Mouse (Mus musculus): Measurements from ENCODE around the gene Dnah2. TPM values are rescaled to one million over a fixed set of nuclear protein-coding genes. Genes with fewer than 3 reads are reported as not detected.

Dnah2 gene
- polyA plus RNA-seq, 1 experiment from 2014 or later: 3.1 TPM

- peaks cover 5% of the 10 kb centered on the region; the same call in 1 of the 2 replicates for H3K36me3 ChIP-seq
Measured at GRCm38 (mm10) chr11:69373223-69373965, 175.5 kb downstream of the Dnah2 start.

GRCm38 (mm10) chr11:69372780-69373170 lies 176.1 kb downstream of the Dnah2 start:
- Histone ChIP-seq H3K9ac (replicated peaks) (no peak overlapping the region), H3K9me3 (replicated peaks) (no peaks in the 10 kb centered on the region), H3K4me1 (peaks cover 31% of the 10 kb centered on the region), H3K27ac (replicated peaks) (peak overlapping the region; percentile 77; the same call in 1 of the 2 replicates), H3K36me3 (peaks cover 5% of the 10 kb centered on the region; the same call in 1 of the 2 replicates), H3K27me3 (replicated peaks) (no peaks in the 10 kb centered on the region), H3K4me2 (no peak overlapping the region), H3K4me3 (replicated peaks) (no peak overlapping the region)
- ATAC-seq (ENCODE audit: low FRiP score): no peak
- WGBS: 65% methylated on average over 3 of the region's 3 CpGs

More at GRCm38 (mm10) chr11:69373223-69373965, 175.5 kb downstream of the Dnah2 start:
- Histone ChIP-seq H3K4me3 (replicated peaks) (no peak overlapping the region), H3K9ac (replicated peaks) (no peak overlapping the region), H3K27me3 (replicated peaks) (no peaks in the 10 kb centered on the region), H3K9me3 (replicated peaks) (no peaks in the 10 kb centered on the region), H3K4me1 (peaks cover 25% of the 10 kb centered on the region), H3K4me2 (no peak overlapping the region), H3K27ac (replicated peaks) (0 out of 2 replicates have a peak overlapping the region, but pooled peaks have one; percentile 5)
- no peak for ATAC-seq (ENCODE audit: low FRiP score)
- 93% methylated on average over 16 of the region's 16 CpGs for WGBS

GRCm38 (mm10) chr11:69372056-69372779 lies 176.7 kb downstream of the Dnah2 start:
- Histone ChIP-seq H3K4me1 (peaks cover 36% of the 10 kb centered on the region), H3K27me3 (replicated peaks) (no peaks in the 10 kb centered on the region), H3K9ac (replicated peaks) (peak overlapping the region; percentile 17; the same call in 1 of the 2 replicates), H3K9me3 (replicated peaks) (no peaks in the 10 kb centered on the region), H3K36me3 (peaks cover 5% of the 10 kb centered on the region; the same call in 1 of the 2 replicates), H3K4me2 (peak overlapping the region; percentile 40), H3K27ac (replicated peaks) (peak overlapping the region; percentile 77), H3K4me3 (replicated peaks) (peak overlapping the region; percentile 12; the same call in 1 of the 2 replicates)
- no peak for ATAC-seq (ENCODE audit: low FRiP score)
- WGBS: 26% methylated on average over 12 of the region's 12 CpGs

GRCm38 (mm10) chr11:69371601-69372000 lies 177.3 kb downstream of the Dnah2 start:
- Histone ChIP-seq H3K9me3 (replicated peaks) (no peaks in the 10 kb centered on the region), H3K36me3 (peaks cover 5% of the 10 kb centered on the region; the same call in 1 of the 2 replicates), H3K27ac (replicated peaks) (peak overlapping the region; percentile 77), H3K4me3 (replicated peaks) (peak overlapping the region; percentile 12; the same call in 1 of the 2 replicates), H3K4me2 (peak overlapping the region; percentile 40), H3K4me1 (peaks cover 41% of the 10 kb centered on the region), H3K9ac (replicated peaks) (0 out of 2 replicates have a peak overlapping the region, but pooled peaks have one; percentile 17), H3K27me3 (replicated peaks) (no peaks in the 10 kb centered on the region)
- WGBS: 14% methylated on average over 12 of the region's 12 CpGs
- no peak for ATAC-seq (ENCODE audit: low FRiP score)

DNA sequence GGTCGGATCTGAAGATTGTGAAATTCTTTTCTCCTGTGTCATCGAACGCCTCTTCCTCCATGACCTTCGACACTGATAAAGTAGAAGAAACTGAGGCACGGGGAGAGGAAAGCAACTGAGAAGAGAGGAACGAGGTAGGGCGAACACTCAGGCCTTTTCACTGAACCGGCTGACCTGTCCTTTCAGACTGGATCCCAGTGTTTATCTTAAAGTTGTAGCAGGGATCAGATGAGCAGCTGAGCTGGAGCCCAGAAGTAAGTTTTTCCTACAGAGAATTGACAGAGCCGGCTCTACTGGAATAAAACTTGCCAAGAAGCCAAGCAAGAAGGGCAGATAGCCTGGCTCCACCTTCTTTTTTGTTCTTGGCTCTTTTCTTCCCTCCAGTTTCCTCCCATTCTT lies 178.1 kb downstream of the Dnah2 start:
- peak overlapping the region; percentile 77 for H3K27ac ChIP-seq (replicated peaks)
- WGBS: 13% methylated on average over 9 of the region's 9 CpGs
- H3K27me3 ChIP-seq (replicated peaks): no peaks in the 10 kb centered on the region
- H3K9ac ChIP-seq (replicated peaks): no peak overlapping the region
- no peaks in the 10 kb centered on the region for H3K9me3 ChIP-seq (replicated peaks)
- peaks cover 5% of the 10 kb centered on the region; the same call in 1 of the 2 replicates for H3K36me3 ChIP-seq
- H3K4me1 ChIP-seq: peaks cover 47% of the 10 kb centered on the region
- peak overlapping the region; percentile 40 for H3K4me2 ChIP-seq
- H3K4me3 ChIP-seq (replicated peaks): 0 out of 2 replicates have a peak overlapping the region, but pooled peaks have one; percentile 12
- no peak for ATAC-seq (ENCODE audit: low FRiP score)

Small RNA genes within 50 kb of the gene (microRNA-seq; reads per million reads assigned to microRNA genes)
- gene Gm27493: not detected

Other genes starting within 250 kb of the Dnah2 start
- 14.5 and 15.3 TPM in 2 replicates for gene Cntrob, start 225.3 kb downstream of the Dnah2 start, polyA plus RNA-seq (2015; fragmentation: Nextera tagmentation; extraction: Ambion mirVana)
- 186 and 201 TPM in 2 replicates for gene Trappc1, start 225.1 kb downstream of the Dnah2 start, polyA plus RNA-seq (2015; fragmentation: Nextera tagmentation; extraction: Ambion mirVana)
- gene Kcnab3, start 222.9 kb downstream of the Dnah2 start, polyA plus RNA-seq (2015; fragmentation: Nextera tagmentation; extraction: Ambion mirVana): 6.0 and 7.3 TPM in 2 replicates
- 213 and 250 TPM in 2 replicates for gene Rnf227, start 208.6 kb downstream of the Dnah2 start, polyA plus RNA-seq (2015; fragmentation: Nextera tagmentation; extraction: Ambion mirVana)
- 70.6 and 76.1 TPM in 2 replicates for gene Chd3, start 179.7 kb downstream of the Dnah2 start, polyA plus RNA-seq (2015; fragmentation: Nextera tagmentation; extraction: Ambion mirVana)
- 130 and 132 TPM in 2 replicates for gene Naa38, start 153.6 kb downstream of the Dnah2 start, polyA plus RNA-seq (2015; fragmentation: Nextera tagmentation; extraction: Ambion mirVana)
- 29.7 and 31.5 TPM in 2 replicates for gene Cyb5d1, start 153.5 kb downstream of the Dnah2 start, polyA plus RNA-seq (2015; fragmentation: Nextera tagmentation; extraction: Ambion mirVana)
- 6.2 and 9.1 TPM in 2 replicates for gene Tmem88, start 150.9 kb downstream of the Dnah2 start, polyA plus RNA-seq (2015; fragmentation: Nextera tagmentation; extraction: Ambion mirVana)
- gene Kdm6b, start 135.4 kb downstream of the Dnah2 start, polyA plus RNA-seq (2015; fragmentation: Nextera tagmentation; extraction: Ambion mirVana): 29.4 and 32.6 TPM in 2 replicates
- 113 and 126 TPM in 2 replicates for gene Efnb3, start 11.1 kb upstream of the Dnah2 start, polyA plus RNA-seq (2015; fragmentation: Nextera tagmentation; extraction: Ambion mirVana)
- gene Wrap53, start 31.1 kb upstream of the Dnah2 start, polyA plus RNA-seq (2015; fragmentation: Nextera tagmentation; extraction: Ambion mirVana): 18.1 and 18.8 TPM in 2 replicates
- gene Trp53, start 31.2 kb upstream of the Dnah2 start, polyA plus RNA-seq (2015; fragmentation: Nextera tagmentation; extraction: Ambion mirVana): 51.8 and 85.1 TPM in 2 replicates
- gene Atp1b2, start 56.8 kb upstream of the Dnah2 start, polyA plus RNA-seq (2015; fragmentation: Nextera tagmentation; extraction: Ambion mirVana): 76.7 and 77.0 TPM in 2 replicates
- gene Shbg, start 68.8 kb upstream of the Dnah2 start, polyA plus RNA-seq (2015; fragmentation: Nextera tagmentation; extraction: Ambion mirVana): not detected in 2 replicates
- 22.0 and 24.7 TPM in 2 replicates for gene Sat2, start 72.9 kb upstream of the Dnah2 start, polyA plus RNA-seq (2015; fragmentation: Nextera tagmentation; extraction: Ambion mirVana)
- 32.5 and 38.7 TPM in 2 replicates for gene Fxr2, start 83.9 kb upstream of the Dnah2 start, polyA plus RNA-seq (2015; fragmentation: Nextera tagmentation; extraction: Ambion mirVana)
- not detected in 2 replicates for gene Sox15, start 106.2 kb upstream of the Dnah2 start, polyA plus RNA-seq (2015; fragmentation: Nextera tagmentation; extraction: Ambion mirVana)
- 95.1 and 101 TPM in 2 replicates for gene Mpdu1, start 113.5 kb upstream of the Dnah2 start, polyA plus RNA-seq (2015; fragmentation: Nextera tagmentation; extraction: Ambion mirVana)
- gene Cd68, start 117.0 kb upstream of the Dnah2 start, polyA plus RNA-seq (2015; fragmentation: Nextera tagmentation; extraction: Ambion mirVana): 9.0 and 13.0 TPM in 2 replicates
- 437 and 477 TPM in 2 replicates for gene Eif4a1, start 123.3 kb upstream of the Dnah2 start, polyA plus RNA-seq (2015; fragmentation: Nextera tagmentation; extraction: Ambion mirVana)
- gene Senp3, start 133.0 kb upstream of the Dnah2 start, polyA plus RNA-seq (2015; fragmentation: Nextera tagmentation; extraction: Ambion mirVana): 90.8 and 109 TPM in 2 replicates
- gene Tnfsf13, start 136.7 kb upstream of the Dnah2 start, polyA plus RNA-seq (2015; fragmentation: Nextera tagmentation; extraction: Ambion mirVana): 0.19 and 0.43 TPM in 2 replicates
- gene Tnfsf12, start 146.7 kb upstream of the Dnah2 start, polyA plus RNA-seq (2015; fragmentation: Nextera tagmentation; extraction: Ambion mirVana): 4.1 and 5.3 TPM in 2 replicates
- gene Tnfsfm13, start 147.0 kb upstream of the Dnah2 start, polyA plus RNA-seq (2015; fragmentation: Nextera tagmentation; extraction: Ambion mirVana): 1.8 and 2.3 TPM in 2 replicates
- gene Polr2a, start 209.5 kb upstream of the Dnah2 start, polyA plus RNA-seq (2015; fragmentation: Nextera tagmentation; extraction: Ambion mirVana): 13.2 and 18.7 TPM in 2 replicates
- 0.19 TPM in 1 of 2 replicates, not detected in the other for gene Slc35g3, start 212.9 kb upstream of the Dnah2 start, polyA plus RNA-seq (2015; fragmentation: Nextera tagmentation; extraction: Ambion mirVana)
- gene Zbtb4, start 216.8 kb upstream of the Dnah2 start, polyA plus RNA-seq (2015; fragmentation: Nextera tagmentation; extraction: Ambion mirVana): 4.7 and 5.3 TPM in 2 replicates
- gene Chrnb1, start 246.8 kb upstream of the Dnah2 start, polyA plus RNA-seq (2015; fragmentation: Nextera tagmentation; extraction: Ambion mirVana): 2.1 and 3.0 TPM in 2 replicates

Data from neural tube, embryonic 15.5 days (tissue).